Mouse (Mus musculus): Measurements from ENCODE around the gene Nek6.

Nek6 gene

GRCm38 (mm10) chr2:38536331-38536731 lies 24.9 kb downstream of the Nek6 start:
- DNase-seq (ENCODE audit: low spot score in 2 of 2) = peak in 1 of 2 experiments; percentile 44

- DNase-seq (ENCODE audit: low spot score in 2 of 2) = no peak
These were observed 28.2 kb downstream of the Nek6 start for GRCm38 (mm10) chr2:38539677-38540076.

GRCm38 (mm10) chr2:38540666-38541065 lies 29.2 kb downstream of the Nek6 start:
- DNase-seq (ENCODE audit: low spot score in 2 of 2) = no peak

GRCm38 (mm10) chr2:38541101-38541500 lies 29.7 kb downstream of the Nek6 start:
- no peak for DNase-seq (ENCODE audit: low spot score in 2 of 2)

GRCm38 (mm10) chr2:38541570-38541969 lies 30.1 kb downstream of the Nek6 start:
- no peak for DNase-seq (ENCODE audit: low spot score in 2 of 2)

- no peak for DNase-seq (ENCODE audit: low spot score in 2 of 2)
These were observed 30.9 kb downstream of the Nek6 start for GRCm38 (mm10) chr2:38542366-38542765.

GRCm38 (mm10) chr2:38543158-38543557 lies 31.7 kb downstream of the Nek6 start:
- no peak for DNase-seq (ENCODE audit: low spot score in 2 of 2)

GRCm38 (mm10) chr2:38544341-38544740 lies 32.9 kb downstream of the Nek6 start:
- DNase-seq (ENCODE audit: low spot score in 2 of 2) = no peak

- no peak for DNase-seq (ENCODE audit: low spot score in 2 of 2)
These were observed 33.5 kb downstream of the Nek6 start for GRCm38 (mm10) chr2:38544982-38545381.

- no peak for DNase-seq (ENCODE audit: low spot score in 2 of 2)
These were observed 34.3 kb downstream of the Nek6 start for GRCm38 (mm10) chr2:38545706-38546105.

- no peak for DNase-seq (ENCODE audit: low spot score in 2 of 2)
These were observed 34.8 kb downstream of the Nek6 start for GRCm38 (mm10) chr2:38546222-38546621.

GRCm38 (mm10) chr2:38546748-38547147 lies 35.3 kb downstream of the Nek6 start:
- no peak for DNase-seq (ENCODE audit: low spot score in 2 of 2)

- DNase-seq (ENCODE audit: low spot score in 2 of 2) = no peak
These were observed 36.5 kb downstream of the Nek6 start for GRCm38 (mm10) chr2:38547793-38548517.

GRCm38 (mm10) chr2:38552004-38552443 lies 40.6 kb downstream of the Nek6 start:
- no peak for DNase-seq (ENCODE audit: low spot score in 2 of 2)

GRCm38 (mm10) chr2:38554226-38554995 lies 43.0 kb downstream of the Nek6 start:
- DNase-seq (ENCODE audit: low spot score in 2 of 2) = no peak

- DNase-seq (ENCODE audit: low spot score in 2 of 2) = no peak
These were observed 44.2 kb downstream of the Nek6 start for GRCm38 (mm10) chr2:38555659-38556058.

- DNase-seq (ENCODE audit: low spot score in 2 of 2) = no peak
These were observed 45.3 kb downstream of the Nek6 start for GRCm38 (mm10) chr2:38556721-38557120.

GRCm38 (mm10) chr2:38560296-38561227 lies 49.1 kb downstream of the Nek6 start:
- DNase-seq (ENCODE audit: low spot score in 2 of 2) = no peak

- DNase-seq (ENCODE audit: low spot score in 2 of 2) = no peak
These were observed 51.2 kb downstream of the Nek6 start for GRCm38 (mm10) chr2:38562596-38562995.

GRCm38 (mm10) chr2:38571971-38572601 lies 60.6 kb downstream of the Nek6 start:
- DNase-seq (ENCODE audit: low spot score in 2 of 2) = no peak

GRCm38 (mm10) chr2:38574697-38575096 lies 63.3 kb downstream of the Nek6 start:
- no peak for DNase-seq (ENCODE audit: low spot score in 2 of 2)

Measured in spleen, postnatal 10 days (tissue).